Mouse (Mus musculus): Measurements from ENCODE around the gene Dnajc17.

DNA sequence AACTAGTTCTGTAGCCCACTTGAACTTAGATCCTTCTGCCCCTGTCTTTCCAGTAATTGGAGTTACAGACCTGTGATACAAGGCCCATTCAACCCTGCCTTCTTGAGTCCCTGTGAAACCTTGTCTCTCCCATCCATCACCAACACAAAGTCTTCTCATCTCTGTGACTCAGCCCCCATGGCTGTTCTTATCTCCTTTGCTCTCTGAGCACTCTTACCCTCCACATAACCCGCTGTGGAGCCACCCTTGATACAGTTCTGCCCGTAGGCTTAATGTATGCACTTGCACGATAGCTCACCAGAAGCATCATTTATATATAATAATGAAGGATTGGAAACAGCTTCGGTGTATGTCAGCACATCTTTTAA, 32.2 kb upstream of the Dnajc17 start:
- no peak for TF ChIP-seq POLR2A (IDR thresholded peaks at IDR 0.05; ENCODE audit: insufficient read depth, low read depth, low read length)
- no peak for TF ChIP-seq CTCF (IDR thresholded peaks at IDR 0.05)
